In the genomic region with DNA sequence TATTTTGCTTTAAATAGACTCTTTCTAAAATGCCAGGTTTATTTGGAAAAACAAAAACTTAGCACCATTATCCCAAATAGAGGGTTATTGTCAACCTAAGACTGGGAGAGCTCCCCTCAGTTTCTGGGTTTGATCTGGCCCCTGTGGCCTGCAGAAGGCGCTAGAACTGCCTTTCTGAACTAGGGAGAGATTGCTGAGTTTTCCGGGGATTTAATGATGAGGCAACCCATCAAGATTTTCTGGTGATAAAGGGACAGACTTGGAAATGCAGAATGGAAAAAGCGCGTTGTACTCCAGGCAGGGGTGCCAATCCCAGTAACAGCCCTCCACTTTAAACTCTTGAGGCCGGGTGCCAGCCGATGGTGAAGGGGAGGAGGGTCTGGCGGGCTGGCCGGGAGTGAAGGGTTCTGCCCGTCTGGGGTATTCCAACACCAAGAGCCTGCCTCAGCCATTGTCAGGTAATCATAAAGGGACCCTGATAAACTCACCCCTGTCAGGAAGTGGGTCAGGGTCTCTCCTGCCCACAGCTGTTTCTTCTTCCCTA, we compare ENCODE assay signal across 13 mouse cellular contexts. TPM values are rescaled to one million over a fixed set of nuclear protein-coding genes. Genes with fewer than 3 reads are reported as not detected.
DNase-seq lines count a peak whose midpoint lies in the region; ATAC-seq and TF ChIP-seq lines count a peak whose summit lies in the region.
"Had no signal": no experiment of that assay in that cellular context is flagged by ENCODE, and none has a peak within 500 bp of the region (broad histone marks: within the 10 kb centered on the region; RNA-seq: fewer than 3 reads in every experiment).

No protein-coding gene starts in this region.

- no peaks in the 10 kb centered on the region for H3K27me3 ChIP-seq in heart, adult 2 months (ENCODE audit: control insufficient read depth, insufficient read depth, low read length)
- H3K27me3 ChIP-seq in lung, embryonic 14.5 days (ENCODE audit: insufficient read depth, low read length): no peaks in the 10 kb centered on the region
- no peaks in the 10 kb centered on the region for H3K27me3 ChIP-seq in limb, embryonic 15.5 days
- H3K27me3 ChIP-seq: heart, embryonic 15.5 days; hindbrain, embryonic 15.5 days; liver, embryonic 12.5 days had no signal

- H3K9ac ChIP-seq in heart, adult 2 months (ENCODE audit: low read depth, low read length): no peak overlapping the region
- peak overlapping the region; percentile 2; the same call in 1 of the 2 replicates for H3K9ac ChIP-seq in lung, embryonic 14.5 days
- H3K9ac ChIP-seq in limb, embryonic 15.5 days: no peak overlapping the region
- H3K9ac ChIP-seq: heart, embryonic 15.5 days; hindbrain, embryonic 15.5 days; liver, embryonic 12.5 days had no signal

- no peaks in the 10 kb centered on the region for H3K9me3 ChIP-seq in lung, embryonic 14.5 days (ENCODE audit: low read depth, low read length)
- no peaks in the 10 kb centered on the region for H3K9me3 ChIP-seq in limb, embryonic 15.5 days
- H3K9me3 ChIP-seq: heart, embryonic 15.5 days; hindbrain, embryonic 15.5 days; liver, embryonic 12.5 days had no signal

- no peak for DNase-seq in heart, adult 2 months
- no peak for DNase-seq in heart, postnatal 4 days
- DNase-seq in lung, embryonic 14.5 days: peak; percentile 52
- no peak for DNase-seq in lung, postnatal 25 days (ENCODE audit: low spot score)
- DNase-seq in frontal cortex, adult 2 months (ENCODE audit: extremely low spot score in 1 of 2, low spot score in 1 of 2): no peak
- DNase-seq: cerebellum, postnatal 14 days; right cerebral cortex, postnatal 4 days; thymus, postnatal 14 days had no signal

- 60% methylated on average over 9 of the region's 9 CpGs for WGBS in heart, adult 2 months
- 40% methylated on average over 9 of the region's 9 CpGs for WGBS in lung, embryonic 14.5 days
- 43% methylated on average over 9 of the region's 9 CpGs for WGBS in limb, embryonic 15.5 days

- intact Hi-C loops in heart, adult 2 months (cut with DNase I): no loop called here

- no peak overlapping the region for H3K4me2 ChIP-seq in lung, embryonic 14.5 days
- H3K4me2 ChIP-seq in limb, embryonic 15.5 days: no peak overlapping the region
- H3K4me2 ChIP-seq: heart, embryonic 15.5 days; hindbrain, embryonic 15.5 days; liver, embryonic 12.5 days had no signal

- H3K79me2 ChIP-seq in heart, adult 2 months (replicated peaks; ENCODE audit: control insufficient read depth, insufficient read depth, low read length): no peaks in the 10 kb centered on the region; the same call in 1 of the 2 replicates

- peak; percentile 39 for TF ChIP-seq CTCF in heart, adult 2 months (IDR thresholded peaks at IDR 0.05)
- TF ChIP-seq CTCF in lung, embryonic 14.5 days (IDR thresholded peaks at IDR 0.05; ENCODE audit: low read depth): peak; percentile 22; the same call in 1 of the 2 replicates
- TF ChIP-seq CTCF in cortical plate, adult 2 months (IDR thresholded peaks at IDR 0.05; ENCODE audit: extremely low read depth, insufficient read depth, low read length): peak; percentile 7; the same call in 1 of the 2 replicates

- ATAC-seq in lung, embryonic 14.5 days (ENCODE audit: insufficient read depth): no peak
- no peak for ATAC-seq in limb, embryonic 15.5 days (ENCODE audit: insufficient number of reproducible peaks, low FRiP score, low TSS enrichment, low read depth)
- ATAC-seq: liver, embryonic 12.5 days had no signal

- H3K36me3 ChIP-seq in heart, adult 2 months (ENCODE audit: control insufficient read depth, insufficient read depth, low read length): no peaks in the 10 kb centered on the region
- H3K36me3 ChIP-seq in lung, embryonic 14.5 days (ENCODE audit: insufficient read depth): no peaks in the 10 kb centered on the region
- H3K36me3 ChIP-seq in limb, embryonic 15.5 days: no peaks in the 10 kb centered on the region
- H3K36me3 ChIP-seq: heart, embryonic 15.5 days; hindbrain, embryonic 15.5 days; liver, embryonic 12.5 days had no signal

- peaks cover 16% of the 10 kb centered on the region for H3K4me1 ChIP-seq in heart, adult 2 months (ENCODE audit: control insufficient read depth, insufficient read depth, low read length)
- peaks cover 18% of the 10 kb centered on the region for H3K4me1 ChIP-seq in lung, embryonic 14.5 days (ENCODE audit: insufficient read depth)
- no peaks in the 10 kb centered on the region for H3K4me1 ChIP-seq in cortical plate, adult 2 months (ENCODE audit: control insufficient read depth, insufficient read depth, low read length)
- H3K4me1 ChIP-seq in limb, embryonic 15.5 days: peaks cover 90% of the 10 kb centered on the region
- H3K4me1 ChIP-seq: liver, embryonic 12.5 days had no signal

- no peak for TF ChIP-seq POLR2A in heart, adult 2 months (IDR thresholded peaks at IDR 0.05; ENCODE audit: insufficient read depth, low read depth, low read length)
- TF ChIP-seq POLR2A in cortical plate, adult 2 months (IDR thresholded peaks at IDR 0.05; ENCODE audit: extremely low read depth, insufficient read depth, low read length): no peak

- TF ChIP-seq EP300 in heart, adult 2 months (IDR thresholded peaks at IDR 0.05; ENCODE audit: insufficient read depth, low read depth, low read length): no peak

- H3K27ac ChIP-seq in heart, adult 2 months: no peak overlapping the region
- H3K27ac ChIP-seq in lung, embryonic 14.5 days (ENCODE audit: low read depth): no peak overlapping the region
- H3K27ac ChIP-seq in cortical plate, adult 2 months (ENCODE audit: insufficient read depth, low read length): no peak overlapping the region
- H3K27ac ChIP-seq in limb, embryonic 15.5 days: peak overlapping the region; percentile 59
- H3K27ac ChIP-seq: heart, embryonic 15.5 days; hindbrain, embryonic 15.5 days; liver, embryonic 12.5 days had no signal

- no peak overlapping the region for H3K4me3 ChIP-seq in heart, adult 2 months
- no peak overlapping the region for H3K4me3 ChIP-seq in lung, embryonic 14.5 days (ENCODE audit: low read depth, low read length)
- no peak overlapping the region for H3K4me3 ChIP-seq in cortical plate, adult 2 months (ENCODE audit: insufficient read depth, low read length)
- no peak overlapping the region for H3K4me3 ChIP-seq in limb, embryonic 15.5 days
- H3K4me3 ChIP-seq: heart, embryonic 15.5 days; hindbrain, embryonic 15.5 days; liver, embryonic 12.5 days had no signal

RNA-seq across cellular contexts. Expression of gene Glod4, which starts 55.0 kb away (rescaled TPM):
- total RNA-seq in heart, adult 2 months (2021): 10 to 100 TPM; 34.2 to 41.5 TPM
- 12.0 and 26.7 TPM in 2 replicates for polyA plus RNA-seq in heart, adult 2 months (2012; rRNA removed)
- 10 to 100 TPM; 54.1 to 57.5 TPM for total RNA-seq in heart, postnatal 4 days (2021)
- polyA plus RNA-seq in lung, embryonic 14.5 days (2014; fragmentation: Nextera tagmentation; extraction: Ambion mirVana): 131 and 152 TPM in 2 replicates
- 38.6 and 41.7 TPM in 2 replicates for polyA plus RNA-seq in cortical plate, adult 2 months (2012; rRNA removed)
- 128 and 131 TPM in 2 replicates for polyA plus RNA-seq in limb, embryonic 15.5 days (2015; fragmentation: Nextera tagmentation; extraction: Ambion mirVana)
- polyA plus RNA-seq in frontal cortex, adult 2 months (2012; rRNA removed): 48.6 and 53.1 TPM in 2 replicates

RNA-seq across cellular contexts. Expression of gene Mrm3, which starts 55.0 kb away (rescaled TPM):
- 10 to 100 TPM; 21.8 to 23.4 TPM for total RNA-seq in heart, adult 2 months (2021)
- polyA plus RNA-seq in heart, adult 2 months (2012; rRNA removed): 11.9 and 18.7 TPM in 2 replicates
- 10 to 100 TPM; 17.8 to 18.4 TPM for total RNA-seq in heart, postnatal 4 days (2021)
- 21.7 and 24.3 TPM in 2 replicates for polyA plus RNA-seq in lung, embryonic 14.5 days (2014; fragmentation: Nextera tagmentation; extraction: Ambion mirVana)
- 15.0 and 17.0 TPM in 2 replicates for polyA plus RNA-seq in cortical plate, adult 2 months (2012; rRNA removed)
- polyA plus RNA-seq in limb, embryonic 15.5 days (2015; fragmentation: Nextera tagmentation; extraction: Ambion mirVana): 22.8 and 27.2 TPM in 2 replicates
- polyA plus RNA-seq in frontal cortex, adult 2 months (2012; rRNA removed): 14.5 and 16.7 TPM in 2 replicates
